Mouse (Mus musculus) testis, adult 2 months (tissue): ENCODE measurements at regions not wholly inside any gene's neighbourhood (a gene's known extent, or its start where the extent isn't known, plus 50 kb on each side); places are given as distances from the start of the nearest gene placed in this dataset.

ENCODE experiments used
- CTCF ChIP-seq: fragments of 200-500 bp; IDR thresholded peaks from 2 replicates; pipeline ENCODE4 v1.5.1; 2012; ENCODE audit warnings: low read depth, mild to moderate bottlenecking, inconsistent platforms, low read length, moderate library complexity; ENCODE audit not compliant: control insufficient read depth, insufficient read depth, insufficient replicate concordance
- POLR2A ChIP-seq: fragments of 200-500 bp; IDR thresholded peaks from 2 replicates; pipeline ENCODE4 v1.6.1; 2012; ENCODE audit warnings: low read depth, mild to moderate bottlenecking, inconsistent platforms, low read length, moderate library complexity; ENCODE audit not compliant: control insufficient read depth

GRCm38 (mm10) chr5:45042914-45043313 is 243.4 kb upstream of the Ldb2 start:
- no peak for TF ChIP-seq CTCF
- TF ChIP-seq POLR2A = no peak
